Mouse (Mus musculus): ENCODE measurements around the gene Prkg1.

DNA sequence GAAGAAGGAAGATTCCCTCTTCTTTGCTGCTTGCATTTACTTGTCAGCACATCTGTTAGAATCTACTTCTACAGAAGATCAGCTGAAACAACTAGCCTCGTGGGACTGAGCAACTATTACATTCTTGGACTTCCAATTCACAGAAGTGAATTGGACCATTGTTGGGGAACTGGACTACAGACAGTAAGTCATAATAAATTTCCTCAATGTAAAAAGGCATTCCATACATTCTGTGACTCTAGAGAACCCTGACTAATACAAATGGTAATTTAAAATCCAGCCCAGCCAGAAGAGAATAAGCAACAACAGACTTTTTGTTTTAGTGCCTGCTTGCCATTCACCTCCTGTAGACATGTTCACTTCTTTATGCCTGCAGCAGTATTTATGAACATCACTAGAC, 996.5 kb downstream of the Prkg1 start:
- TF ChIP-seq CTCF (IDR thresholded peaks at IDR 0.05; ENCODE audit: low read depth, low read length) (no peak), POLR2AphosphoS5 (IDR thresholded peaks at IDR 0.05; ENCODE audit: insufficient replicate concordance, low read depth, low read length) (no peak), GATA1 (IDR thresholded peaks at IDR 0.05; ENCODE audit: borderline replicate concordance, low read length) (no peak), TAL1 (conservative IDR thresholded peaks at IDR 0.05; ENCODE audit: low read depth, low read length) (no peak)
